Mouse (Mus musculus) brain, embryonic 14.5 days (tissue): Measurements from ENCODE around the gene Agrn.

Experiments used
- CTCF ChIP-seq: fragments of 200-500 bp; IDR thresholded peaks from 2 replicates; pipeline ENCODE4 v1.5.1; 2012; ENCODE audit warnings: inconsistent platforms, mild to moderate bottlenecking, moderate library complexity, borderline replicate concordance; ENCODE audit not compliant: insufficient read depth, insufficient read length; ENCODE audit errors: extremely low read depth
- POLR2A ChIP-seq: fragments of 200-500 bp; IDR thresholded peaks from 2 replicates; pipeline ENCODE4 v1.6.1; 2012; ENCODE audit warnings: mild to moderate bottlenecking, inconsistent platforms, borderline replicate concordance; ENCODE audit not compliant: poor library complexity, insufficient read depth, insufficient read length, severe bottlenecking; ENCODE audit errors: extremely low read depth

- no peak for TF ChIP-seq CTCF
- TF ChIP-seq POLR2A: peak; percentile 50; the same call in 1 of the 2 replicates
Observed at GRCm38 (mm10) chr4:156203001-156203412, 5.7 kb upstream of the Agrn start, which contains the start of gene AW011738.
